Mouse (Mus musculus): ENCODE measurements around the gene Ugt2a1. TPM values are rescaled to one million over a fixed set of nuclear protein-coding genes. Genes with fewer than 3 reads are reported as not detected.

Gene Ugt2a1
- polyA plus RNA-seq, 3 experiments from 2014 or later: not detected

Other genes starting within 250 kb of the Ugt2a1 start
- not detected for gene Ugt2b37, start 236.1 kb downstream of the Ugt2a1 start, polyA plus RNA-seq (2017; shearing (Covaris generic))
- gene Ugt2a3, start 153.7 kb downstream of the Ugt2a1 start, polyA plus RNA-seq (2017; shearing (Covaris generic)): not detected
- not detected for gene Ugt2b38, start 66.7 kb downstream of the Ugt2a1 start, polyA plus RNA-seq (2017; shearing (Covaris generic))
- not detected for gene Ugt2a2, start 8.6 kb downstream of the Ugt2a1 start, polyA plus RNA-seq (2017; shearing (Covaris generic))
- not detected for gene Gm43638, start 4.1 kb downstream of the Ugt2a1 start, polyA plus RNA-seq (2017; shearing (Covaris generic))
- gene Sult1b1, start 47.3 kb upstream of the Ugt2a1 start, polyA plus RNA-seq (2017; shearing (Covaris generic)): not detected
- under 1 TPM in 1 of 3 experiments, not detected in 2; 0.19 TPM for gene Sult1d1, start 78.2 kb upstream of the Ugt2a1 start, polyA plus RNA-seq (2017; shearing (Covaris generic))
- gene Sult1e1, start 100.7 kb upstream of the Ugt2a1 start, polyA plus RNA-seq (2017; shearing (Covaris generic)): not detected
- not detected for gene Csn1s1, start 175.3 kb upstream of the Ugt2a1 start, polyA plus RNA-seq (2017; shearing (Covaris generic))
- gene Csn2, start 208.8 kb upstream of the Ugt2a1 start, polyA plus RNA-seq (2017; shearing (Covaris generic)): not detected